Mouse (Mus musculus) heart, embryonic 11.5 days (tissue): ENCODE results near the gene Gm30191. TPM values are rescaled to one million over a fixed set of nuclear protein-coding genes. Genes with fewer than 3 reads are reported as not detected.
A peak's percentile ranks its signal among the peaks of the same experiment; 100 is the strongest.

Source experiments
- ATAC-seq: fragments of 200-750 bp; cut with Nextera tagmentation; replicated peaks from 2 replicates; pipeline ENCODE4 v1.8.0; 2017; ENCODE audit warnings: moderate library complexity; ENCODE audit not compliant: insufficient number of reproducible peaks, low FRiP score, low TSS enrichment
- H3K27ac ChIP-seq: fragments of 300-500 bp; sonication (generic); 2 replicates; pipeline ENCODE4 v1.5.1; 2014; ENCODE audit warnings: mild to moderate bottlenecking, low read depth, low read length
- H3K27me3 ChIP-seq: fragments of 300-500 bp; sonication (generic); 2 replicates; pipeline ENCODE4 v1.6.1; 2014; ENCODE audit warnings: mild to moderate bottlenecking, low read length, mixed read lengths; ENCODE audit not compliant: control insufficient read depth, insufficient read depth
- H3K36me3 ChIP-seq: fragments of 300-500 bp; sonication (generic); 2 replicates; pipeline ENCODE4 v1.6.1; 2014; ENCODE audit warnings: mild to moderate bottlenecking, low read length, moderate library complexity, mixed read lengths; ENCODE audit not compliant: control insufficient read depth, insufficient read depth
- H3K4me1 ChIP-seq: fragments of 300-500 bp; sonication (generic); 2 replicates; pipeline ENCODE4 v1.6.1; 2014; ENCODE audit warnings: low read length; ENCODE audit not compliant: control insufficient read depth, insufficient read depth
- H3K4me2 ChIP-seq: fragments of 300-500 bp; sonication (generic); 2 replicates; pipeline ENCODE4 v1.6.1; 2014; ENCODE audit warnings: mild to moderate bottlenecking, moderate library complexity
- H3K4me3 ChIP-seq: fragments of 300-500 bp; sonication (generic); 2 replicates; pipeline ENCODE4 v1.5.1; 2014; ENCODE audit warnings: low read depth, low read length
- H3K9ac ChIP-seq: fragments of 300-500 bp; sonication (generic); 2 replicates; pipeline ENCODE4 v1.6.1; 2014; ENCODE audit warnings: mild to moderate bottlenecking, low read depth, low read length, moderate library complexity
- H3K9me3 ChIP-seq: fragments of 300-500 bp; sonication (generic); replicated peaks from 2 replicates; pipeline ENCODE4 v1.6.1; 2016; ENCODE audit warnings: low read length; ENCODE audit not compliant: control insufficient read depth
- WGBS: fragments of 180-500 bp; shearing (Covaris S2); extraction: QIAGEN DNeasy Blood & Tissue Kit; methylation state at CpG from one replicate; pipeline ENCODE4 v1.1.7; 2014; ENCODE audit not compliant: insufficient replicate concordance; 5-methylcytosine and 5-hydroxymethylcytosine counted together
- polyA plus RNA-seq: library from polyadenylated mRNA; unstranded; fragments of >200 nt; fragmentation: Nextera tagmentation; extraction: Ambion mirVana; gene quantifications from 2 replicates; pipeline ENCODE4 v1.2.1, GENCODE M21; 2014

Gene Gm30191
- polyA plus RNA-seq, 1 experiment from 2014 or later, result not detected

DNA sequence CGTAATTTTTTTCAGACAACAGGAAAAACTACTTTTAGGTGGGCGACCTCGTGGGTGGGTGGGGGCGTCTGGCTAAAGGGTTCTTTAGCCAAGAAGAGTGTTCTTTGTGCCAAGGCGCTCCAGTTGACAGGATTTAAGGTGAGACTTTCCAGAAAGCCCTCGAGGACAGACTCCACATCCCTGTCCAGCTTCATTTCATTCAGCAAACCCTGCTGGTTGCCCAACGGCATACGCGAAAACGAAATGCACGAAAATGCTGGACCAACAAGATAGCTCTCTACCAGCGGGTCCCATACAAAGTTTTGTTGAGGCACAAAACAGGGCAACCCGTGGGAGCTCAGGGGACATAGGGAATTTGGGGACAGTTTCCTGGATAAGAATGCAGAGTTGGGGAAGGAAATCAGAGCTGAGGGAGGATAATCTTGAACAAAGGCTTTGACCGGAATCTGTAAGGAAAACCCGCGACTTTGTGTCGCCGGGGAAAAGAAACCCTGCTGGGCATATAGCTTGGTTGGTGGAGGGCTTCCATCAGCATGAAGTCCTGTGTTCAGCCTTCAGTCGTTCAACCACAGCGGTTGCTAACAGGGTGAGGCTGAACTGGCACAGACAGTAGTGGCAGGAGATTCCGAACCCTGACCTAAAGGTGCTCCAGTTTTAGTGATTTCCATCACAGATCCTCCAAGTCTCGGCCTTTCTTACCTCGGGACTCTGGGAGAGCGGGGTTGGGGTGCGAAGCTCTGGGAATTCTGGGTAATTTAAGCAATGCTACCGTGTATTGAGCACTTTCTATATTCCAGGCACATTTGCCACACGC is 3.6 kb downstream of the Gm30191 start:
- Histone ChIP-seq H3K27me3 (peaks cover 62% of the 10 kb centered on the region), H3K9ac (no peak overlapping the region), H3K4me1 (peaks cover 45% of the 10 kb centered on the region), H3K9me3 (no peaks in the 10 kb centered on the region), H3K4me2 (peak overlapping the region; percentile 80), H3K27ac (no peak overlapping the region), H3K4me3 (peak overlapping the region; percentile 53), H3K36me3 (no peaks in the 10 kb centered on the region)
- 13% methylated on average over 27 of the region's 27 CpGs for WGBS
- no peak for ATAC-seq

DNA sequence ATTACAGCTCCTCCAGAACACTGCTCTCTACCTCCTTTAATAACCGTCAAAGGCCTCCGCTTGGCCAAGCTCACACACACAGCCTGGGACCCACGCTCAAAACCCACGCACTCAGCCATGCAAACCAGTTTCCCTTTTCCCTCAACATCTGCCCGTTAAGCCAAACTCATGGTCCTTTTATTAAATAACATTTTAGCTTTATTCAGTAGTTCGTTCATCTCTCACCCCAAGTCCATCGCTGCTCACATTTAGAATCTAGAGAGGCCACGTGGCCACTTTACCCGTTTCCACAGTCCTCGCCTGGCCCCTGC is 4.2 kb downstream of the Gm30191 start:
- Histone ChIP-seq H3K4me2 (peak overlapping the region; percentile 80), H3K9ac (peak overlapping the region; percentile 53), H3K27ac (no peak overlapping the region), H3K9me3 (no peaks in the 10 kb centered on the region), H3K36me3 (no peaks in the 10 kb centered on the region), H3K4me1 (peaks cover 47% of the 10 kb centered on the region), H3K27me3 (peaks cover 62% of the 10 kb centered on the region), H3K4me3 (peak overlapping the region; percentile 53)
- WGBS, result 20% methylated on average over 10 of the region's 10 CpGs
- ATAC-seq, result no peak

DNA sequence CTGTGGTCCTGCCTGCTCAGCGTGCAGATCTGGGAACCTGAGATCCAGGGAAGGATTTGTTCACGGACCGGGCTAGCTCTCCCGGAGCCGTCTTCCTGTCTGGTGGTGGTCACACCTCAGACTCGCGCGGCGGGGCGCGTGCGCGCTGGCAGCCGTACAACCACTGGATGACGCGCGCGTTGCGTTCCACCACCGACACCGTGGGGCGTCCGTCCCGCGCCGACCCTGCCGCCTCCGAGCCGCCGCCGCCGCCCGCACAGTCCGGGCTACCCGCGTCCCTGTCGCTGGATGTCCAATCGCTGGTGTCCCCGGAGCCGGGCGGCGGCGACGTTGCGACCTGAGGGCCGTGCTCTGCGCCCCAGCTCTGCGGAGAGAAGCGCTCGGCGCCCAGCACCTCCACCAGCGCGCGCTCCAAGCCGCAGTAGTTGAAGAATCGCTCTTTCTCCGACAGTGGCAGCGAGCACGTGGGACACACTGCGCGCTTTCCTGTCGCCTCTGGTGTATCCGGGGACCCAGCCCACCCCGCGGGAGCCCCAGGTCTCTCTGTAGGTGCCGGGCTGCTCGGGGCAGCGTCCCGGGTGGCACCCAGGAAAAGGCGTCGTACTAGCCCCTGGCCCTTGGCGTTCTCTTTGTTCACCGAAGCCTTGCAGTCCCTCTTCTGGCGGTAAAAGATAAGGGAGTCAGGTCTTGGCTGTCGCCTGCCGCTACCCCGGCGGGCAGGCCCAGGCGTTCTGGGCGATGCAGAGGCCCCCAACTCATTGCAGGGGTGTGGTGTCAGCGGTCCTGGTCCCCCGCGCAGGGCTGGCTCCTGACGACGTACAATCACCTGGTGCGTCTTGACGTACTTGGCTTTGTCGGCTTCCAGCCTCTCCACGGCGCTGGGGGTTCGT is 4.8 kb downstream of the Gm30191 start:
- WGBS, result 1% methylated on average over 91 of the region's 91 CpGs
- peak overlapping the region; percentile 53 for H3K4me3 ChIP-seq
- H3K27me3 ChIP-seq, result peaks cover 59% of the 10 kb centered on the region
- peak overlapping the region; percentile 41; the same call in 1 of the 2 replicates for H3K27ac ChIP-seq
- peak overlapping the region; percentile 80 for H3K4me2 ChIP-seq
- ATAC-seq, result no peak
- H3K9me3 ChIP-seq, result no peaks in the 10 kb centered on the region
- H3K9ac ChIP-seq, result peak overlapping the region; percentile 53
- H3K36me3 ChIP-seq, result no peaks in the 10 kb centered on the region
- H3K4me1 ChIP-seq, result peaks cover 53% of the 10 kb centered on the region

DNA sequence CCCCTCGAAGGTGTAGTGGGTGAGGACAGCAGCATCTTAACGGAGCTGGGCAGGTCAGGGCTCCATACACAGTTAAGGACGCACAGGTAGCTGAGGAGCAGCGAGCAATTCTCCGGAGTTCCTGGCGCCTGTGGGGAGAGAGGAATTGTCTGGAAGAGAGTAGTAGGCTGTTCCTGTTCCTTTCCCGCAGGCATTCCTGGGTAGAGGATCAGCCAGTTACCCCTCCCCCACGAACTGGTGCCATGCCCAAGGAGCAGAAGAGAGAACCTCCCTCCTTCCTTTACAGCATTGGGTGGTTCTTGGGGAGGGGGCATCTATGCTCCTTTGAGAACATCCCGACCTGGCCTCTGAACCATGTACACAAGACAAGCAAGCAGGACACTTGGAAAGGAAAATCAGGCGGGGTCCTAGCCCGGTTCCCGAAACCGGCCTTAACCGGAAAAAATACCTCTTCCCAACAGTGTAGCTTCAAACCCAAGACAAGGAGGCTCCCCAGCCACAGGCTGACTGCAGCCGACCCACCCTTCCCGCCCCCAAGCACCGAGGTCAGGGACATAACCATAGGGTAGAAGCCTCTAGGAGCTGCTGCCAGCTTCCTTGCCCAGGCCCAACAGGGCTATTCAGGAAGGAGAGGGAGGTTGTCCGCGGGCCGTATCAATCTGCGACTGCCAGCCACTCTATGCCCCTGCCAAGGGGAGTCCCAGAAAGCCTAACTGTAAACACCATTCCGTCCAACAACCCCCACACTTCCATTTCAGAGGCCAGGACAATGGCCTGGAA is 5.6 kb downstream of the Gm30191 start:
- H3K9ac ChIP-seq, result peak overlapping the region; percentile 53
- peak overlapping the region; percentile 46 for H3K27ac ChIP-seq
- peaks cover 61% of the 10 kb centered on the region for H3K4me1 ChIP-seq
- peak overlapping the region; percentile 53 for H3K4me3 ChIP-seq
- peaks cover 52% of the 10 kb centered on the region for H3K27me3 ChIP-seq
- no peaks in the 10 kb centered on the region for H3K9me3 ChIP-seq
- no peak for ATAC-seq
- H3K4me2 ChIP-seq, result peak overlapping the region; percentile 80
- H3K36me3 ChIP-seq, result no peaks in the 10 kb centered on the region
- WGBS, result 12% methylated on average over 22 of the region's 22 CpGs

DNA sequence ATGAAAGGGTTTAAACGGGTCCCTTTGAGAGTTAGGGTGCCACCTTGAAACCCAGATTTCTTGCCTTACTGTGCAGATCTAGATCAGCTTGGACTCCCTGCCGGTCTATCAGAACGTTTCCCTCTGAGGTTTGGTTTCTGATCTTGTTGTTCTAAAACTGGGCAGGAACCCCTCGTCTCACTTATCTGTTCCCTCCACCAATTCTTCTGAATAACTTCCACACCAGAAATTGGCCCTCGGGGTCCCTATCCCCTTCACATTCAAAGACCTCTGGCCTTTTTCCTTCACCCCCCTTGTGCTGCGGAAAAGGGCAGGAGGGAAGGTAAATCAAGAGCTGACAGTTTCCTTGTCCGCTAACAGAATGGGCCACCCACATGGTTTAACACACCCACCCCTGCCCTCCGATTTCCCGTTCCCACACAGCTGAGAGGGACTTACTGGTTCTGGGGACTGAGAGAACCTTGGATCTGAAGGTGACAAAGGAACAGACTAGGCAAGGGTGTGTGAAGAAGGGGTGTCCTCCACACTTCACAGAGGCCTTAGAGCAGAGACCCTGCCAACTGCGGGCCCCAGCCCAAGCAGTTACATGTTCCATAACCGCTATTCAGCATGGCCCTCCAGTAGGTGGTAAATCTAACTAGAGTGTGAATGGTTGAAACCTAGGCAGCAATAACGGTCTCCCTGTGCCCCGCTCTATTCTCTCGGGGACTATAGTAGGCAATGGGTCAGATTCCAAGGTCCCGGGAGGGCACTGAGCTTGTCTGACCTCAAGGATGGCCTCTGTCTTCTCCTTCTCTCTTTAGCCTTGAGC is 6.4 kb downstream of the Gm30191 start:
- H3K4me2 ChIP-seq, result peak overlapping the region; percentile 80
- no peaks in the 10 kb centered on the region for H3K9me3 ChIP-seq
- no peak overlapping the region for H3K27ac ChIP-seq
- H3K27me3 ChIP-seq, result peaks cover 45% of the 10 kb centered on the region
- no peak for ATAC-seq
- peak overlapping the region; percentile 53 for H3K4me3 ChIP-seq
- peaks cover 69% of the 10 kb centered on the region for H3K4me1 ChIP-seq
- peak overlapping the region; percentile 57 for H3K9ac ChIP-seq
- WGBS, result 12% methylated on average over 15 of the region's 15 CpGs
- no peaks in the 10 kb centered on the region for H3K36me3 ChIP-seq

DNA sequence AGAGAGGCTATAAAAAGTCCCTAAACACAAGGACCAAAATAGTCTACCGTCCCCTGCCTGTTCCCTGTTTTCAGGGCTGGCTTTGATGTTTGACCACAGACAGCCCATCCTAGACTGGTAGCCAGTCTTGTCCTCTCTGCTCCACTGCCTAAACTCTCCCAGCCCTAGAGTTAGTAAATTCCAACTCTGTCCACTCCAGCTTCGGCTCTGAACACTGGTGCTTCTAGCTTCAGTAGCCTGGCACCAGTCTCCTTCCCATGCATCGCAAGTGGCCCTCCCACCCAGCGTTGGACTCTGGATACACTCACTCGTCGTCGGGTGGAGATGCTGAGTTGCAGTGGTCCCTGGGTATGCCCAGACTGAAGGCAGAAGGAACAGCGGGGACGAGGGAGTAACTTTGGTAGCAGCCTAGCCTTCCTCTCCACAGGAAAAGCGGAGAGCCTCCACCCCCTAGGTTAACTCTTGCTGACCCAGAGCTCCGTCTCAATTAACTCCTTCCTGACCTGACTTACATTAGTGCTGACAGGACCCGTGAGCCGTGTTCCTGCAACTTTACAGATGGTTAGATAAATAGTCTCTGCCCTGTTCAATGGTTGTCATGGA is 7.1 kb downstream of the Gm30191 start, which contains the start of gene Grrp1:
Gene Grrp1, minus strand, starts transcription at position 385 of the 603 bp plus-strand sequence.
- H3K27ac ChIP-seq, result peak within 1 kb of the TSS; percentile 25; the same call in 1 of the 2 replicates
- peak within 1 kb of the TSS; percentile 80 for H3K4me2 ChIP-seq
- WGBS, result 1% methylated on average over 13 of the region's 13 CpGs
- peak within 1 kb of the TSS; percentile 57 for H3K9ac ChIP-seq
- ATAC-seq, result no peak
- no peaks in the 10 kb centered on the region for H3K36me3 ChIP-seq
- H3K4me3 ChIP-seq, result peak within 1 kb of the TSS; percentile 53
- H3K27me3 ChIP-seq, result peaks cover 39% of the 10 kb centered on the region
- H3K9me3 ChIP-seq, result no peaks in the 10 kb centered on the region
- peaks cover 69% of the 10 kb centered on the region for H3K4me1 ChIP-seq

DNA sequence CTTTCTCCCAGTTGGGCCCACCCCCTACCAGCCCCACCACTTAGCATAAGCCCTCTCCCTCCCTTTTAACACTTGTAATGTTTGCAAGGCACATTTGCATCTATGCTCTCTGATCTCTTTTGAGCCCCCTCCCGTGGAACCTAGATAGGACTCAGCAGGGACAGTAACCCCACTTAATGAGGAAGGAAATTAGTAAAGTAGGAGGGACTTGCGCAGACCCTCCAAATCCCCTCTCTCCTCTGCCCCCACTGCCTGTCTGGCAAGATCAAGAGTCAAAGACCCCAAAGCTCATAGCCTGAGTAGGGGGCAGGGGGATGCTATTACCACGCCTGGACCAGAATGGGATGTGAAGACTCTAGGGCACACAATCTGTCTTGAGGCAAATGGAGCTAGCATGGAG is 8.1 kb downstream of the Gm30191 start:
- 51% methylated on average over 3 of the region's 3 CpGs for WGBS
- no peaks in the 10 kb centered on the region for H3K36me3 ChIP-seq
- H3K9me3 ChIP-seq, result no peaks in the 10 kb centered on the region
- H3K4me1 ChIP-seq, result peaks cover 69% of the 10 kb centered on the region
- H3K27me3 ChIP-seq, result peaks cover 37% of the 10 kb centered on the region
- H3K9ac ChIP-seq, result no peak overlapping the region
- ATAC-seq, result no peak
- no peak overlapping the region for H3K4me2 ChIP-seq
- H3K4me3 ChIP-seq, result no peak overlapping the region
- no peak overlapping the region; the same call in 1 of the 2 replicates for H3K27ac ChIP-seq
